In the genomic region with DNA sequence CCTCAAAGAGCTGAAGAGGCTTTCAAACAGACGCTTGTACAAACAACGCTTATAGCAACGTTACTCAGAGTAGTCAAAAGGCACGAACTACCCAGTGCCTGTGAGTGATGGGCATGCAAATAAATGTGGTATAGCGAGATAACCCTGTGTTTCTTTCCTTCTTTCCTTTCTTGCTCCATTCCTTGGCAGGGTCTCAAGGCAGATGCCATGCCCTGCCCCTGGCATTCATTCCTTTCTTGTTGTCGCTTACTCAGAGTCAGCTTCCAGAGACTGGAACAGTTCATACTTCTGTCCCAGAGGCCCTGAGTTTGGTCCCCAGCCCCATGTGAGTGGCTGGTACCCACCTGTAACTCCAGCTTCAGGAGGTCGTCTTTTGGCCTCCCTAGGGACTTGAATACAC, we compare ENCODE assay signal across 16 mouse cellular contexts. TPM values are rescaled to one million over a fixed set of nuclear protein-coding genes. Genes with fewer than 3 reads are reported as not detected.
A peak's percentile ranks its signal among the peaks of the same experiment; 100 is the strongest.
DNase-seq lines count a peak whose midpoint lies in the region; ATAC-seq and TF ChIP-seq lines count a peak whose summit lies in the region.
"Had no signal": no experiment of that assay in that cellular context is flagged by ENCODE, and none has a peak within 500 bp of the region (broad histone marks: within the 10 kb centered on the region; RNA-seq: fewer than 3 reads in every experiment).

No protein-coding gene starts in this region.

- no peak for TF ChIP-seq CTCF in kidney, postnatal 0 days (IDR thresholded peaks at IDR 0.05; ENCODE audit: low read depth)

- H3K9ac ChIP-seq in kidney, postnatal 0 days (ENCODE audit: low read depth, low read length): no peak overlapping the region
- no peak overlapping the region for H3K9ac ChIP-seq in kidney, embryonic 15.5 days
- H3K9ac ChIP-seq in embryonic facial prominence, embryonic 12.5 days: no peak overlapping the region
- no peak overlapping the region for H3K9ac ChIP-seq in limb, embryonic 15.5 days
- H3K9ac ChIP-seq: forebrain, embryonic 15.5 days; liver, embryonic 12.5 days had no signal

- H3K36me3 ChIP-seq in kidney, postnatal 0 days (ENCODE audit: insufficient read depth, low read length): no peaks in the 10 kb centered on the region
- no peaks in the 10 kb centered on the region for H3K36me3 ChIP-seq in kidney, embryonic 15.5 days
- no peaks in the 10 kb centered on the region for H3K36me3 ChIP-seq in embryonic facial prominence, embryonic 12.5 days
- no peaks in the 10 kb centered on the region for H3K36me3 ChIP-seq in limb, embryonic 15.5 days
- H3K36me3 ChIP-seq: forebrain, embryonic 15.5 days; neural tube, embryonic 13.5 days had no signal

- H3K9me3 ChIP-seq in kidney, postnatal 0 days (replicated peaks; ENCODE audit: low read length): no peaks in the 10 kb centered on the region
- no peaks in the 10 kb centered on the region for H3K9me3 ChIP-seq in kidney, embryonic 15.5 days (replicated peaks)
- no peaks in the 10 kb centered on the region for H3K9me3 ChIP-seq in embryonic facial prominence, embryonic 12.5 days
- no peaks in the 10 kb centered on the region for H3K9me3 ChIP-seq in limb, embryonic 15.5 days
- H3K9me3 ChIP-seq: forebrain, embryonic 15.5 days; liver, embryonic 12.5 days; neural tube, embryonic 13.5 days had no signal

- H3K4me1 ChIP-seq in kidney, postnatal 0 days (replicated peaks; ENCODE audit: insufficient read depth, low read length): peaks cover 29% of the 10 kb centered on the region
- H3K4me1 ChIP-seq in kidney, embryonic 15.5 days: peaks cover 67% of the 10 kb centered on the region
- peaks cover 63% of the 10 kb centered on the region for H3K4me1 ChIP-seq in embryonic facial prominence, embryonic 12.5 days
- H3K4me1 ChIP-seq in limb, embryonic 15.5 days: peaks cover 49% of the 10 kb centered on the region

- DNase-seq in kidney, postnatal 0 days (ENCODE audit: low spot score): no peak
- DNase-seq in MN1 (ENCODE audit: low spot score): peak; percentile 33
- no peak for DNase-seq in urinary bladder, postnatal 14 days (ENCODE audit: low spot score)
- DNase-seq: cerebellum, adult 9-10 months; gastrocnemius, adult 2 months; heart, adult 18-20 months; kidney, postnatal 4 days; retina, postnatal 1 day had no signal

- H3K4me2 ChIP-seq in kidney, postnatal 0 days (ENCODE audit: low read length): no peak overlapping the region
- H3K4me2 ChIP-seq in kidney, embryonic 15.5 days: no peak overlapping the region
- no peak overlapping the region for H3K4me2 ChIP-seq in embryonic facial prominence, embryonic 12.5 days (replicated peaks)
- no peak overlapping the region for H3K4me2 ChIP-seq in limb, embryonic 15.5 days
- H3K4me2 ChIP-seq: forebrain, embryonic 15.5 days; liver, embryonic 12.5 days; neural tube, embryonic 13.5 days had no signal

- no peak for ATAC-seq in kidney, postnatal 0 days (replicated peaks; ENCODE audit: low FRiP score, low read depth)
- no peak for ATAC-seq in kidney, embryonic 15.5 days (replicated peaks; ENCODE audit: low FRiP score)
- no peak for ATAC-seq in embryonic facial prominence, embryonic 12.5 days (ENCODE audit: insufficient number of reproducible peaks, insufficient read depth, low FRiP score, low TSS enrichment)
- no peak for ATAC-seq in limb, embryonic 15.5 days (ENCODE audit: insufficient number of reproducible peaks, low FRiP score, low TSS enrichment, low read depth)
- no peak for ATAC-seq in monocyte, adult 5-6 weeks (replicated peaks; ENCODE audit: insufficient number of reproducible peaks, low FRiP score, low TSS enrichment, poor library complexity, severe bottlenecking)
- ATAC-seq: forebrain, embryonic 15.5 days; liver, embryonic 12.5 days; midbrain, embryonic 16.5 days had no signal

- peak overlapping the region; percentile 57; the same call in 1 of the 2 replicates for H3K27ac ChIP-seq in kidney, postnatal 0 days
- no peak overlapping the region for H3K27ac ChIP-seq in kidney, embryonic 15.5 days
- peak overlapping the region; percentile 74 for H3K27ac ChIP-seq in embryonic facial prominence, embryonic 12.5 days
- H3K27ac ChIP-seq in limb, embryonic 15.5 days: peak overlapping the region; percentile 65
- H3K27ac ChIP-seq: gastrocnemius, adult 2 months; liver, embryonic 12.5 days had no signal

- WGBS in kidney, postnatal 0 days: 75% methylated on average over 7 of the region's 7 CpGs
- WGBS in kidney, embryonic 15.5 days: 78% methylated on average over 7 of the region's 7 CpGs
- 72% methylated on average over 7 of the region's 7 CpGs for WGBS in embryonic facial prominence, embryonic 12.5 days
- 65% methylated on average over 7 of the region's 7 CpGs for WGBS in limb, embryonic 15.5 days

- no peak overlapping the region for H3K4me3 ChIP-seq in kidney, postnatal 0 days (replicated peaks; ENCODE audit: low read depth, low read length)
- no peak overlapping the region for H3K4me3 ChIP-seq in kidney, embryonic 15.5 days (replicated peaks)
- H3K4me3 ChIP-seq in embryonic facial prominence, embryonic 12.5 days: no peak overlapping the region
- no peak overlapping the region for H3K4me3 ChIP-seq in limb, embryonic 15.5 days
- H3K4me3 ChIP-seq: forebrain, embryonic 15.5 days; gastrocnemius, adult 2 months; liver, embryonic 12.5 days; neural tube, embryonic 13.5 days had no signal

- no peaks in the 10 kb centered on the region for H3K27me3 ChIP-seq in kidney, postnatal 0 days (ENCODE audit: insufficient read depth, low read length)
- no peaks in the 10 kb centered on the region for H3K27me3 ChIP-seq in kidney, embryonic 15.5 days
- H3K27me3 ChIP-seq in embryonic facial prominence, embryonic 12.5 days: no peaks in the 10 kb centered on the region
- no peaks in the 10 kb centered on the region for H3K27me3 ChIP-seq in limb, embryonic 15.5 days
- H3K27me3 ChIP-seq: forebrain, embryonic 15.5 days; liver, embryonic 12.5 days; neural tube, embryonic 13.5 days had no signal

RNA-seq across cellular contexts. Expression of a gene that starts 44.6 kb away (rescaled TPM):
- polyA plus RNA-seq in kidney, postnatal 0 days (2015; fragmentation: Nextera tagmentation; extraction: Ambion mirVana): 17.4 and 17.6 TPM in 2 replicates
- 12.0 and 12.2 TPM in 2 replicates for polyA plus RNA-seq in kidney, embryonic 15.5 days (2015; fragmentation: Nextera tagmentation; extraction: Ambion mirVana)
- polyA plus RNA-seq in embryonic facial prominence, embryonic 12.5 days (2016; fragmentation: Nextera tagmentation; extraction: Ambion mirVana): 11.0 and 11.9 TPM in 2 replicates
- polyA plus RNA-seq in limb, embryonic 15.5 days (2015; fragmentation: Nextera tagmentation; extraction: Ambion mirVana): 9.5 and 9.6 TPM in 2 replicates
- 39.9 to 69.6 TPM (median 41.0 TPM) in 3 replicates for total RNA-seq in monocyte, adult 5-6 weeks (2017)
